8 mouse cellular contexts compared by ENCODE assay signal in genomic region chr13:39647367-39647766, GRCm38 (mm10).
A peak's percentile ranks its signal among the peaks of the same experiment; 100 is the strongest.
DNase-seq lines count a peak whose midpoint lies in the region; ATAC-seq lines count a peak whose summit lies in the region.
"Had no signal": no experiment of that assay in that cellular context is flagged by ENCODE, and none has a peak within 500 bp of the region (broad histone marks: within the 10 kb centered on the region; RNA-seq: fewer than 3 reads in every experiment).

No protein-coding gene starts in this region.

- H3K36me3 ChIP-seq in midbrain, embryonic 16.5 days (ENCODE audit: control insufficient read depth, insufficient read depth, low read length), result no peaks in the 10 kb centered on the region

- H3K27ac ChIP-seq in midbrain, embryonic 16.5 days (ENCODE audit: low read length), result no peak overlapping the region

- H3K4me3 ChIP-seq in midbrain, embryonic 16.5 days (ENCODE audit: low read depth, low read length), result no peak overlapping the region
- H3K4me3 ChIP-seq: erythroblast, embryonic 14.5 days had no signal

- peaks cover 2% of the 10 kb centered on the region; the same call in 1 of the 2 replicates for H3K27me3 ChIP-seq in midbrain, embryonic 16.5 days (ENCODE audit: control insufficient read depth, insufficient read depth, low read depth, low read length)

- ATAC-seq in midbrain, embryonic 16.5 days, result peak; percentile 73
- ATAC-seq in monocyte, adult 5-6 weeks (replicated peaks; ENCODE audit: insufficient number of reproducible peaks, low FRiP score, low TSS enrichment, poor library complexity, severe bottlenecking), result no peak

- no peaks in the 10 kb centered on the region for H3K9me3 ChIP-seq in midbrain, embryonic 16.5 days (replicated peaks; ENCODE audit: control insufficient read depth, low read length, poor library complexity, severe bottlenecking)

- peak; percentile 9 for DNase-seq in urinary bladder, postnatal 14 days (ENCODE audit: low spot score)
- DNase-seq in urinary bladder, postnatal 10 days (ENCODE audit: low spot score), result no peak
- peak; percentile 85 for DNase-seq in cerebellum, postnatal 10 days
- DNase-seq in frontal cortex, postnatal 25 days (ENCODE audit: low spot score in 2 of 2), result peak; percentile 41 to 43
- DNase-seq in left cerebral cortex, adult 8-10 months (ENCODE audit: low spot score in 2 of 2), result peak; percentile 10 to 24

- H3K4me2 ChIP-seq in midbrain, embryonic 16.5 days (ENCODE audit: low read length), result no peak overlapping the region

- WGBS in midbrain, embryonic 16.5 days, result 20% methylated on average over 9 of the region's 9 CpGs

- H3K4me1 ChIP-seq in midbrain, embryonic 16.5 days (ENCODE audit: control insufficient read depth, insufficient read depth, low read length), result no peaks in the 10 kb centered on the region

- no peak overlapping the region for H3K9ac ChIP-seq in midbrain, embryonic 16.5 days (ENCODE audit: low read depth, low read length)
